Mouse (Mus musculus) lung, embryonic 16.5 days (tissue): ENCODE measurements at regions not wholly inside any gene's neighbourhood (a gene's known extent, or its start where the extent isn't known, plus 50 kb on each side); places are given as distances from the start of the nearest gene placed in this dataset.

ENCODE experiments used
- ATAC-seq: fragments of 200-750 bp; cut with Nextera tagmentation; 2 replicates; pipeline ENCODE4 v1.8.0; 2017; ENCODE audit warnings: low read depth, mild to moderate bottlenecking, moderate library complexity
- H3K27ac ChIP-seq: fragments of 300-500 bp; sonication (generic); 2 replicates; pipeline ENCODE4 v1.5.1; 2014; ENCODE audit warnings: mild to moderate bottlenecking, control low read depth, low read length
- H3K27me3 ChIP-seq: fragments of 300-500 bp; sonication (generic); 2 replicates; pipeline ENCODE4 v1.6.1; 2014; ENCODE audit warnings: low read depth, low read length, mixed read lengths; ENCODE audit not compliant: control insufficient read depth, insufficient read depth
- H3K36me3 ChIP-seq: fragments of 300-500 bp; sonication (generic); 2 replicates; pipeline ENCODE4 v1.6.1; 2014; ENCODE audit warnings: low read length; ENCODE audit not compliant: control insufficient read depth, insufficient read depth
- H3K4me1 ChIP-seq: fragments of 300-500 bp; sonication (generic); replicated peaks from 2 replicates; pipeline ENCODE4 v1.6.1; 2014; ENCODE audit warnings: low read length, mixed read lengths; ENCODE audit not compliant: control insufficient read depth, insufficient read depth
- H3K4me2 ChIP-seq: fragments of 300-500 bp; sonication (generic); 2 replicates; pipeline ENCODE4 v1.6.1; 2014; ENCODE audit warnings: low read depth, low read length, control low read depth
- H3K4me3 ChIP-seq: fragments of 300-500 bp; sonication (generic); 2 replicates; pipeline ENCODE4 v1.5.1; 2014; ENCODE audit warnings: mild to moderate bottlenecking, low read length, control low read depth
- H3K9ac ChIP-seq: fragments of 300-500 bp; sonication (generic); 2 replicates; pipeline ENCODE4 v1.6.1; 2014; ENCODE audit warnings: low read length, control low read depth
- H3K9me3 ChIP-seq: fragments of 300-500 bp; sonication (generic); 2 replicates; pipeline ENCODE4 v1.6.1; 2016; ENCODE audit warnings: low read length; ENCODE audit not compliant: control insufficient read depth
- WGBS: fragments of 180-500 bp; shearing (Covaris S2); extraction: QIAGEN DNeasy Blood & Tissue Kit; methylation state at CpG from one replicate; pipeline ENCODE4 v1.1.7; 2014; 5-methylcytosine and 5-hydroxymethylcytosine counted together

DNA sequence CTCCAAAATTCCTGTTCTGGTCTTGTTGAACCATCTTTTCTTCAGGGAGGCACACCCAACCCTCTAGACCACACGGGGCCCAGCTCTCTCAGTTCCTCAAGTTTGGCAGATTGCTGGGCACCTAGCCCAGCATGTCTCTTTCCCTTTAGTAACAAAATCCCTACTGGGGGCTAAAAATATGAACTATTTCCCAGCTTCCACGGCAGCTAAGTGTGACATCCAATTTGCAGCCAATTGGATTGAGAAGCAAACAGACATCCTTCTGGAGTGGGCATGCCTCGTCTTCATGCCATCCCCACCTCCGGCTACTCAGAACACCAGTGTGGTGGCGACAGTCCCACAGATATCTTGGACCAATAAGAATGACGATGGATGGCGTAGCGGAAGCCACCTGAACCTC is 240.1 kb downstream of the Mroh4 start:
- no peak for ATAC-seq
- Histone ChIP-seq H3K27me3 (no peaks in the 10 kb centered on the region), H3K36me3 (no peaks in the 10 kb centered on the region), H3K9ac (no peak overlapping the region), H3K4me1 (no peaks in the 10 kb centered on the region), H3K4me3 (no peak overlapping the region), H3K9me3 (no peaks in the 10 kb centered on the region), H3K4me2 (no peak overlapping the region), H3K27ac (no peak overlapping the region)
- WGBS: 81% methylated on average over 8 of the region's 8 CpGs

DNA sequence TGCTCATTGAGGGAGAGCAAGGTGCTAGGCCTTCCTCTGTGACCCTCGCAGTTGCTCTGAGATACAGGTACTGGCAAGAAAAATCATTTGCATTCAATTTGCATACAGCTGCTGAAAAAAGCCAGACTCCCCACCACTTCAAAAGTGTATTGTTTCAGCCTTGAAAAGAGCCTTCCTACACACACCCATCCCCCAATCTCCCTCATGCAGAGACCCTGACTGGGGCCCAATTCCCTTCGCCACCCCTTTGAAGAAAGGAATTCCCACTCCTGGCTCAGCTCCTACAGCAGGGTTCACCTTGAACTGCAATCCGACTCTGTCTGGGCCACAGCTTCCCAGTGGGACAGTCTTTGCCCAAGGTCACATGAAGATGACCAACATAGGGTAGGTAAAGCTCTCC is 248.6 kb downstream of the Mroh4 start:
- Histone ChIP-seq H3K27me3 (no peaks in the 10 kb centered on the region), H3K4me3 (no peak overlapping the region), H3K4me1 (no peaks in the 10 kb centered on the region), H3K9me3 (no peaks in the 10 kb centered on the region), H3K9ac (no peak overlapping the region), H3K27ac (no peak overlapping the region), H3K36me3 (no peaks in the 10 kb centered on the region), H3K4me2 (no peak overlapping the region)
- WGBS: 21% methylated on average over 3 of the region's 3 CpGs
- no peak for ATAC-seq

DNA sequence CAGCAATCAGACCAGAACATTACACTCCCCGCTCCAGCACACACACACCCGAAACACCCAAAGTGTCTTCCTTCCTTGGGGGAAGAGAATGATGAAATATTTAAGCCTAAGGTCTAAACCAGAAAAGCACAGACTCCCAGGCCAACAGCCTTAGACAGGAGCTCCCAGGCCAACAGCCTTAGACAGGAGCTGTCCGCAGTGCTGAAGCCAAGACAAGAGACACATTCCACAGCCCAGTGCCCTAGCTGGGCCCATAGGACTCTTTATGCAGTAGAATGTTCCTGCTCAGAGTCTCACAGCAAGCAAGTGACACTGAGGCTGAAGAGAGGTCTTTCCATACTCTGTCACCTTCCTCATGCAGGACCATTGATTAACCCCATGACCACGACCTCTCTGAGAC is 253.6 kb downstream of the Mroh4 start:
- ATAC-seq: no peak
- no peaks in the 10 kb centered on the region for H3K4me1 ChIP-seq
- WGBS: 54% methylated on average over 4 of the region's 4 CpGs
- no peak overlapping the region for H3K27ac ChIP-seq
- no peaks in the 10 kb centered on the region for H3K9me3 ChIP-seq
- no peaks in the 10 kb centered on the region for H3K27me3 ChIP-seq
- no peak overlapping the region for H3K4me3 ChIP-seq
- H3K36me3 ChIP-seq: no peaks in the 10 kb centered on the region
- no peak overlapping the region for H3K9ac ChIP-seq
- H3K4me2 ChIP-seq: no peak overlapping the region

DNA sequence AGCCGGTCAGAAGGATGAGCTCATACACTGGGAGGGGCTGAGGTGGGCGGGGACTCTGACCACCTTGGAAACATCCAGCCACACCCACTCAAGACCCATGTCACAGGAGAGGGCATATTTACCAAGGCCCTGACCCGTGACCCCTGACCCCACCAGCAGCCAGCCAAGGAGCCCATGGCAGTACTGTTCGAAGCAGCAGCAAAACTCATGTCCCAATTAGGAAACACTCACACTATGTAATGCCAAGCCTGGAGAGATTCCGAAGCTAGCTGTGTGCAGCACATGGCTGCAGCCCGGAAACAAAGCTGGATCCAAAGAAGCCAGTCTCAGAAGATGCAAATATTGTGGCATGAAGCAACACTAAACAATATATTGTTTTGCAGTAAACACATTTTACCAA is 256.8 kb downstream of the Mroh4 start:
- no peak for ATAC-seq
- Histone ChIP-seq H3K27ac (no peak overlapping the region), H3K9me3 (no peaks in the 10 kb centered on the region), H3K4me2 (no peak overlapping the region), H3K9ac (no peak overlapping the region), H3K27me3 (no peaks in the 10 kb centered on the region), H3K4me3 (no peak overlapping the region), H3K36me3 (no peaks in the 10 kb centered on the region), H3K4me1 (no peaks in the 10 kb centered on the region)
- WGBS: 71% methylated on average over 6 of the region's 6 CpGs

DNA sequence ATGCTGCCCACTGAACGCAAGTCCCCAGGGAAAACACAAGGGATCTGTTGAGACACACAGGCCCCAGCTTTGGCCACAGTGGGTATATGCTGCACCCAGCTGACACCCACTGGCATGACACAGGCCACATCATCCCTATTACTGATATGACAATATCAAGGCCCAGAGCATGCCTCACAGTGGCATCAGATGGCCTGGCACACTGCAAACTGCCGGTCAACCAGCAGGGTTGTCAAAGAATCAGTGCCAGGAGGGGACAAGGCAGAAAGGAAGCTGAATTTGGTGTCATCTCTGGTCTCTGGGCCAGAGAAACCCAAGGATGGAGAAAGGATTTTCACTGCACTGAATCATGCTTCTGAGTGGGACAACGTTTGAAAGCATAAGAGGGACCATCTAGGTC is 266.7 kb downstream of the Mroh4 start:
- H3K27me3 ChIP-seq: no peaks in the 10 kb centered on the region
- H3K4me1 ChIP-seq: no peaks in the 10 kb centered on the region
- WGBS: 76% methylated on average over 3 of the region's 3 CpGs
- no peaks in the 10 kb centered on the region for H3K36me3 ChIP-seq
- H3K4me3 ChIP-seq: no peak overlapping the region
- ATAC-seq: no peak
- H3K4me2 ChIP-seq: no peak overlapping the region
- H3K9ac ChIP-seq: no peak overlapping the region
- H3K27ac ChIP-seq: no peak overlapping the region
- no peaks in the 10 kb centered on the region for H3K9me3 ChIP-seq

DNA sequence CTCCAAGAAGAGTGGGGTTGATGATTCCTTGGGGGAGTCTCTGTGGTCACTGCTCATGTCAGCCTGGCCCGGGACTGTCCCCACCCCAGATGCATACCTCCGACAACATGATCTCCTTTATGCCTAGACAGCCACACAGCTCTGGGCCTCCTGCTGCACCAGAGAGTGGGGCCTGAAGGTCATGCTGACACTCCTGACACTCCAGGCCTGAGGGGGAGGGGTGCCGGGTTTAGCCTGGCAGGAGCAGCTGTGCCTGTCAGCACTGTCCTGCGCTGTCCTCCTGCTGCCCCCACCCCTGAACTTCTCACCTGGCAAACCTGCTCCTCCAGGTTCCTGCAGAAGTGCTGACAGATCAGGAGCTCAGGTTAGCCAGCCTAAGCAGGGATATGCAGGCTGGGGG is 288.2 kb downstream of the Mroh4 start:
- H3K4me3 ChIP-seq: no peak overlapping the region
- no peaks in the 10 kb centered on the region for H3K36me3 ChIP-seq
- no peak overlapping the region for H3K27ac ChIP-seq
- H3K4me1 ChIP-seq: no peaks in the 10 kb centered on the region
- no peak overlapping the region for H3K4me2 ChIP-seq
- no peaks in the 10 kb centered on the region for H3K9me3 ChIP-seq
- ATAC-seq: no peak
- 10% methylated on average over 4 of the region's 4 CpGs for WGBS
- H3K27me3 ChIP-seq: no peaks in the 10 kb centered on the region
- H3K9ac ChIP-seq: no peak overlapping the region

DNA sequence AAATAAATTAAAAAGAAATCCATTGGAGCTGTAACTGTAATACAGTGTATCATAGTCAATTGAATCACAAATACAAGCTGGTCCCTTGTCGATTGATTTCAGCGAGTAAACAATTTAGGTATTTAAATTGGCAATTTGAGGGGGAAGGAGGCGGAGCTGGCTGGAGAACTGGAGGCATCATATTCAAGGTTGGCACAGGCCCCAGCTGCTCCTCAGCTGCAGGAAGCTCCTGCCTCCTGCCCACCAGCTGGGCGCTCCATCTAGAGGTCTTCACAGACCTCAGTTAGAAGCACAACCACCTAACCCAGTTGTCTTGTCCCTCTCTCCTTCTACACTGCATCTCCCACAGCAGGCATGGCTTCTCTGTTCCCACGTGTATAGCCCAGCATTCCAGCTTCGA is 292.6 kb downstream of the Mroh4 start:
- no peak for ATAC-seq
- 64% methylated on average over 6 of the region's 6 CpGs for WGBS

DNA sequence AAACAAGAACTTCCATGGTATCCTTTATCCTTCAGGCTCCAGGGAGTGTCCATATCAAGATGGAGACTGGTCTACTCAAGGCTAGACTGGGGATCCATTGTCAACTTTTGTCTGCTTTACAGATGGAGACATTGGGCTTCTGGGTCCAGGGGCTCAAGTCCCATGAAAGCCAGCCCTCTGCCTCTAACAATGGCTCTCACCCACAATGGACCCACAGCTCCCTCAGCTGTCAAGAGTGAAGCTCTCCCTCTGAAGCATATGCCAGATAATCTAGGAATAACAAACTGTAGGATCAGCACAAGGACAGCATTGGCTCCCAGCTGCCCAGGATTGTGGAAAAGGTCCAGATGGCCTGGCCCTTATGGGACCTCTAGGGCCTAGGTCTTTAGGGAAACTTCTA is 302.3 kb downstream of the Mroh4 start:
- Histone ChIP-seq H3K4me1 (no peaks in the 10 kb centered on the region), H3K36me3 (no peaks in the 10 kb centered on the region), H3K27ac (no peak overlapping the region), H3K4me2 (no peak overlapping the region), H3K27me3 (no peaks in the 10 kb centered on the region), H3K9me3 (no peaks in the 10 kb centered on the region), H3K4me3 (no peak overlapping the region), H3K9ac (no peak overlapping the region)
- ATAC-seq: no peak

More for the DNA sequence above, 292.6 kb downstream of the Mroh4 start:
- H3K9me3 ChIP-seq: no peaks in the 10 kb centered on the region
- no peaks in the 10 kb centered on the region for H3K27me3 ChIP-seq
- H3K4me2 ChIP-seq: no peak overlapping the region
- no peak overlapping the region for H3K4me3 ChIP-seq
- no peaks in the 10 kb centered on the region for H3K4me1 ChIP-seq
- no peak overlapping the region for H3K9ac ChIP-seq
- H3K27ac ChIP-seq: no peak overlapping the region
- no peaks in the 10 kb centered on the region for H3K36me3 ChIP-seq

DNA sequence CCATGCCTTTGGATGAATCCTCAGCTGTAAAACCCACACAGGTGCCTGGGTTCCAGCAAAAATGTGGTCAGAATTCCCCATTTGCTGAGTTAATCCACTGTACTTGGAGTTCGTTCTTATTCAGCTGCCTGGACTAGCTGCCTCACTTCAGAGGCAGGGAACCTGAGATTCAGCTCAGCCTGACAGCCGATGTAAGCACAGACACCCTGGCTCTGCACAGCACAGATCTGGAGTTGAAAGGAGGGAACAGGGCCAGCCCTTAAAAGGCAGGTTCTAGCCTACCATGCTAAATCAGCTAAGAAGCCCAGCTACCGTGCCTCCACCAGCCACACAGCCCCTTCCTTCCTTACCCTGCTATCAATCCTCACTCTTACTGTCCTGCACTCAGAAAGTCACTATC is 306.0 kb downstream of the Mroh4 start:
- Histone ChIP-seq H3K27ac (no peak overlapping the region), H3K9ac (no peak overlapping the region), H3K27me3 (no peaks in the 10 kb centered on the region), H3K36me3 (no peaks in the 10 kb centered on the region), H3K4me3 (no peak overlapping the region), H3K4me2 (no peak overlapping the region), H3K9me3 (no peaks in the 10 kb centered on the region), H3K4me1 (no peaks in the 10 kb centered on the region)
- ATAC-seq: no peak
- 67% methylated on average over 3 of the region's 3 CpGs for WGBS

DNA sequence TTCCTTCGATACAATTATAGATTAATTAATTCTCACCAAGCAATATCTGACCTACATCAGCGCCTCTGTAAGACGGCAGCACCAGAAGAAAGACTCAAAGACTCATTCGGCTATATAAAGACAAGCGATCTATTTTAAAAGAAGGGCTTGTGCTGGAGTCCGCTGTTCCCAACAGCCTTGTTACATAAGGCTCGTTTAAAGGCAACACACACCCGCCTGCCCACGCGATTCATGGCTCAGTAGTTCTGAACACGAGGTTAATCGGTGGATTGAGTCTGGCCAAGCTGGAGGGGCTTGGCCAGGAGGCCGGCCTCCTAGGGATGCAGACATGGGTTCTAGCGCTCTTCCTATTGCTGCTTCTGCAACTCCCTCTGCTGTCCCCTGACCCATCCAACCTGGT is 306.9 kb downstream of the Mroh4 start:
- H3K4me1 ChIP-seq: no peaks in the 10 kb centered on the region
- H3K9me3 ChIP-seq: no peaks in the 10 kb centered on the region
- no peak overlapping the region for H3K27ac ChIP-seq
- no peak overlapping the region for H3K4me3 ChIP-seq
- 75% methylated on average over 14 of the region's 14 CpGs for WGBS
- no peaks in the 10 kb centered on the region for H3K27me3 ChIP-seq
- no peak for ATAC-seq
- no peak overlapping the region for H3K4me2 ChIP-seq
- no peaks in the 10 kb centered on the region for H3K36me3 ChIP-seq
- no peak overlapping the region for H3K9ac ChIP-seq
